In the genomic region with DNA sequence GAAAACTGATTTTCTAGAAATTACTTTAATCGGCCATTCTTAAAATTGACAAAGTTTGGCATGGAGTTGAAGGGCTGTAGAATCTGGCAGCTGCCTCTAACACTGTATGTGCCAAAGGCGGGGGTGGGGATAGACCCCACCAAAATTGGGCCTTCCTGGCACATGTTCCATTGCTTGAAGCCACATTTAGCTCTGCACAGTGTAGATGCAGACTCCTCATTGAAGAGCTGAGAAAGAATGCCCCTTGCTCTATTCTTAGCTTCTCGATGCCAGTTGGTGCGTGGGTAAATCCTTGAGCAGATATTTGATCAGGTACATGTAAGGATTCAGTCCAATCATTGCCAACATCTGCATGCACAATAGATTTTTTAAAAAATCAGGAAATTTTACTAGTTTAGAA, we compare ENCODE assay signal across 18 mouse cellular contexts.
A peak's percentile ranks its signal among the peaks of the same experiment; 100 is the strongest.
DNase-seq lines count a peak whose midpoint lies in the region; ATAC-seq and TF ChIP-seq lines count a peak whose summit lies in the region.
"Had no signal": no experiment of that assay in that cellular context is flagged by ENCODE, and none has a peak within 500 bp of the region (broad histone marks: within the 10 kb centered on the region; RNA-seq: fewer than 3 reads in every experiment).

No protein-coding gene starts in this region.

- no peaks in the 10 kb centered on the region for H3K4me1 ChIP-seq in forebrain, postnatal 0 days (ENCODE audit: insufficient read depth)
- no peaks in the 10 kb centered on the region; the same call in 1 of the 2 replicates for H3K4me1 ChIP-seq in forebrain, embryonic 12.5 days

- no peak overlapping the region for H3K4me2 ChIP-seq in forebrain, postnatal 0 days (ENCODE audit: low read depth)
- no peak overlapping the region for H3K4me2 ChIP-seq in forebrain, embryonic 12.5 days
- H3K4me2 ChIP-seq: forebrain, embryonic 15.5 days; heart, embryonic 13.5 days had no signal

- H3K27me3 ChIP-seq in forebrain, postnatal 0 days (ENCODE audit: insufficient read depth, low read length): no peaks in the 10 kb centered on the region
- peaks cover 13% of the 10 kb centered on the region for H3K27me3 ChIP-seq in forebrain, embryonic 12.5 days
- H3K27me3 ChIP-seq: forebrain, embryonic 15.5 days; heart, embryonic 13.5 days had no signal

- 60% methylated on average over 4 of the region's 4 CpGs for WGBS in forebrain, postnatal 0 days
- 92% methylated on average over 4 of the region's 4 CpGs for WGBS in forebrain, embryonic 12.5 days

- H3K9me3 ChIP-seq in forebrain, postnatal 0 days (ENCODE audit: low read length): no peaks in the 10 kb centered on the region
- no peaks in the 10 kb centered on the region for H3K9me3 ChIP-seq in forebrain, embryonic 12.5 days
- H3K9me3 ChIP-seq: forebrain, embryonic 15.5 days; heart, embryonic 13.5 days had no signal

- H3K36me3 ChIP-seq in forebrain, postnatal 0 days (ENCODE audit: insufficient read depth): no peaks in the 10 kb centered on the region
- no peaks in the 10 kb centered on the region for H3K36me3 ChIP-seq in forebrain, embryonic 12.5 days (replicated peaks)
- H3K36me3 ChIP-seq: forebrain, embryonic 15.5 days; heart, embryonic 13.5 days had no signal

- intact Hi-C loops in left cerebral cortex, postnatal 4 days (cut with DNase I): no loop called here
- intact Hi-C loops in left cerebral cortex, postnatal 36 days (cut with DNase I): no loop called here

- no peak for TF ChIP-seq CTCF in forebrain, postnatal 0 days (IDR thresholded peaks at IDR 0.05; ENCODE audit: low read depth)

- DNase-seq in forebrain, postnatal 0 days: peak; percentile 43
- peak; percentile 15 for DNase-seq in left cerebral cortex, postnatal 4 days
- no peak for DNase-seq in left cerebral cortex, postnatal 36 days (ENCODE audit: low spot score in 2 of 2)
- DNase-seq in Muller cell, postnatal 12 days (ENCODE audit: inconsistent ontology term): peak; percentile 7
- DNase-seq in brain, adult 2 months (ENCODE audit: low read depth, low spot score): peak; percentile 77
- DNase-seq in layer of hippocampus, adult 11-12 months (ENCODE audit: low spot score): no peak
- DNase-seq: adrenal gland, adult 8-10 months; adrenal gland, postnatal 36 days; cerebellum, adult 18-20 months; cerebellum, postnatal 10 days; gastrocnemius, postnatal 36 days; heart, adult 11 months; heart, postnatal 36 days; kidney, adult 11 months had no signal

- peak; percentile 47; the same call in 1 of the 2 replicates for ATAC-seq in forebrain, postnatal 0 days
- ATAC-seq in forebrain, embryonic 12.5 days (ENCODE audit: low FRiP score): no peak
- ATAC-seq: forebrain, embryonic 15.5 days; hindbrain, embryonic 16.5 days had no signal

- no peak overlapping the region for H3K27ac ChIP-seq in forebrain, postnatal 0 days (ENCODE audit: low read depth, low read length)
- no peak overlapping the region for H3K27ac ChIP-seq in forebrain, embryonic 12.5 days
- H3K27ac ChIP-seq: forebrain, embryonic 15.5 days; heart, embryonic 13.5 days had no signal

- no peak overlapping the region for H3K4me3 ChIP-seq in forebrain, postnatal 0 days (ENCODE audit: low read depth, low read length)
- H3K4me3 ChIP-seq in forebrain, embryonic 12.5 days (replicated peaks): no peak overlapping the region
- H3K4me3 ChIP-seq: forebrain, embryonic 15.5 days; heart, embryonic 13.5 days had no signal

- H3K9ac ChIP-seq in forebrain, postnatal 0 days: no peak overlapping the region
- no peak overlapping the region for H3K9ac ChIP-seq in forebrain, embryonic 12.5 days
- H3K9ac ChIP-seq: forebrain, embryonic 15.5 days; heart, embryonic 13.5 days had no signal

Comparison
In these comparisons a context has a peak if more than half of its experiments do, and no peak if none do; other contexts are left out.
1. DNase-seq: peak in forebrain, postnatal 0 days (single experiment), left cerebral cortex, postnatal 4 days (single experiment), Muller cell, postnatal 12 days (single experiment) and brain, adult 2 months (single experiment); none in left cerebral cortex, postnatal 36 days (0 of 2) and layer of hippocampus, adult 11-12 months (single experiment).